Mouse (Mus musculus) stomach, postnatal 0 days (tissue): ENCODE data around the gene Rnf212b.

ENCODE experiments used
- CTCF ChIP-seq: IDR thresholded peaks from 2 replicates; pipeline ENCODE4 v1.5.1; 2016; ENCODE audit warnings: antibody characterized with exemption, low read depth, mild to moderate bottlenecking, moderate library complexity
- EP300 ChIP-seq: optimal IDR thresholded peaks from 2 replicates; pipeline ENCODE3; 2016; ENCODE audit warnings: antibody characterized with exemption

DNA sequence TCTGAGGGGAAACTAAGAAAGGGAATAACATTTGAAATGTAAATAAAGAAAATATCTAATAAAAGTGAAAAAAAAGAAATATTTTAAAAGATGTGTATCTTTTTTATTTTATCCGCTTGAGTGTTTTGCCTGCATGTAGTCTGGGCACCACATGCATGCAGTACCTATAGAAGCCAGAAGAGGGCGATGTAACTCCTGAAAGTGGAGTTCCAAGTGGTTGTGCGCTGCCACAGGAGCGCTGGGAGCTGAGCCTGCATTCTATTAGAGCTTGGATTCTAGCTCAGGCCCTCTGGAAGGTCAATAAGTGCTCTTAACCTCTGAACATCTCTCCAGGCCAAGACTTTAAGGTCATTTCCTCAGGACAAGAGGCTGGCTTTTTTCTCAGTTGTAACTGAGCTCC, 26.7 kb upstream of the Rnf212b start:
- TF ChIP-seq CTCF (peak; percentile 58), EP300 (no peak)
